Mouse (Mus musculus): ENCODE data around the gene Hhip.
"Not testable (repeated sequence)": the region's sequence is repeated elsewhere in the genome, so short reads cannot be mapped to it uniquely, and the experiment has no call there.

- not testable (repeated sequence) for TF ChIP-seq CTCF, EP300 (IDR thresholded peaks at IDR 0.05; ENCODE audit: low read depth)
Observed at GRCm38 (mm10) chr8:79991420-79991819, 66.4 kb downstream of the Hhip start.

Data from heart, postnatal 0 days (tissue).